Mouse (Mus musculus): ENCODE measurements at regions not wholly inside any gene's neighbourhood (a gene's known extent, or its start where the extent isn't known, plus 50 kb on each side); places are given as distances from the start of the nearest gene placed in this dataset.
"Not testable (repeated sequence)": the region's sequence is repeated elsewhere in the genome, so short reads cannot be mapped to it uniquely, and the experiment has no call there.

GRCm38 (mm10) chr4:122025866-122026265 is 404.0 kb upstream of the Gm12887 start:
- H3K27ac ChIP-seq (ENCODE audit: low read length) = no peak overlapping the region
- H3K36me3 ChIP-seq (ENCODE audit: control insufficient read depth, insufficient read depth, low read length) = no peaks in the 10 kb centered on the region
- H3K9me3 ChIP-seq (ENCODE audit: control insufficient read depth, low read length) = peaks cover 42% of the 10 kb centered on the region
- no peak overlapping the region for H3K4me3 ChIP-seq (ENCODE audit: low read length)
- H3K27me3 ChIP-seq (ENCODE audit: control insufficient read depth, insufficient read depth, low read depth, low read length) = no peaks in the 10 kb centered on the region
- WGBS = 85% methylated on average over 1 of the region's 1 CpGs
- H3K4me1 ChIP-seq (replicated peaks; ENCODE audit: control insufficient read depth, insufficient read depth, low read length) = no peaks in the 10 kb centered on the region
- no peak for ATAC-seq (ENCODE audit: low read depth)
- no peak overlapping the region for H3K4me2 ChIP-seq (ENCODE audit: low read depth, low read length)
- no peak overlapping the region for H3K9ac ChIP-seq (ENCODE audit: low read length)

DNA sequence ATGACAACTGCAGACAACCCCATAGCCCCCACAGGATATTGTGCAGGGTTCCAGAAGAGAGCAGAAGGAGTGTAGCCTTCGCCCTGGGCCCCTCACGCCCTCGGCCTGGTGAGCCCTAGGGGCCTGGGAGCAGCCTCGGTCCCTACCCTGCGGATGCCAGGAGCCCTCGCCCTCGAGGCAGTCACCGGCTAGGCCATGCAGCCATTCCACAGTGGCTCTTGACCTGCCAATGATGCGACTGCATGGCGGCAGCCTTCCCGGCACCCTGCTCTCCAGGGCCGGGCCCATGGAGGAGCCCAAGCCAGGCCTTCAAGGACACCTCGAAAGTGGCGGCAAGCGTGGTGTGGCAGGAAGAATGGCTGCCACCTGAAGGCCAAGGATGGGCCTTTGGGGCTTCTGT is 401.0 kb upstream of the Gm12887 start:
- peaks cover 41% of the 10 kb centered on the region for H3K9me3 ChIP-seq (ENCODE audit: control insufficient read depth, low read length)
- no peaks in the 10 kb centered on the region for H3K4me1 ChIP-seq (replicated peaks; ENCODE audit: control insufficient read depth, insufficient read depth, low read length)
- no peak overlapping the region for H3K27ac ChIP-seq (ENCODE audit: low read length)
- WGBS = 92% methylated on average over 15 of the region's 15 CpGs
- no peak overlapping the region for H3K4me3 ChIP-seq (ENCODE audit: low read length)
- no peak overlapping the region for H3K9ac ChIP-seq (ENCODE audit: low read length)
- no peaks in the 10 kb centered on the region for H3K36me3 ChIP-seq (ENCODE audit: control insufficient read depth, insufficient read depth, low read length)
- no peak overlapping the region for H3K4me2 ChIP-seq (ENCODE audit: low read depth, low read length)
- no peak for ATAC-seq (ENCODE audit: low read depth)
- no peaks in the 10 kb centered on the region for H3K27me3 ChIP-seq (ENCODE audit: control insufficient read depth, insufficient read depth, low read depth, low read length)

DNA sequence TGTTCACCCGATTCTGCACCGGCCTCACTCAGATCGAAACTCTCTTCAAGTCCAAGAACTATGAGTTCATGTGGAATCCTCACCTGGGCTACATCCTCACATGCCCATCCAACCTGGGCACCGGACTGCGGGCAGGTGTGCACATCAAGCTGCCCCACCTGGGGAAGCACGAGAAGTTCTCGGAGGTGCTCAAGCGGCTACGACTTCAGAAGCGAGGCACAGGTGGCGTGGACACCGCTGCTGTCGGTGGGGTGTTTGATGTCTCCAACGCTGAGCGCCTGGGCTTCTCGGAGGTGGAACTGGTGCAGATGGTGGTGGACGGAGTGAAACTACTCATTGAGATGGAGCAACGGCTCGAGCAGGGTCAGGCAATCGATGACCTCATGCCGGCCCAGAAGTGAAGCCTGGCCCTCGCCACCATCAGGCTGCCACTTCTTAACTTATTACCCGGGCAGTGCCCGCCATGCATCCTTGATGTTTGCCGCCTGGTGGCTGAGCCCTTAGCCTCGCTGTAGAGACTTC is 387.1 kb upstream of the Gm12887 start:
- H3K4me1 ChIP-seq (replicated peaks; ENCODE audit: control insufficient read depth, insufficient read depth, low read length); H3K36me3 ChIP-seq (ENCODE audit: control insufficient read depth, insufficient read depth, low read length); H3K9ac ChIP-seq (ENCODE audit: low read length); H3K4me3 ChIP-seq (ENCODE audit: low read length); H3K27ac ChIP-seq (ENCODE audit: low read length); ATAC-seq (ENCODE audit: low read depth); H3K27me3 ChIP-seq (ENCODE audit: control insufficient read depth, insufficient read depth, low read depth, low read length); H3K4me2 ChIP-seq (ENCODE audit: low read depth, low read length): not testable (repeated sequence)
- H3K9me3 ChIP-seq (ENCODE audit: control insufficient read depth, low read length) = peaks cover 31% of the 10 kb centered on the region
- 91% methylated on average over 24 of the region's 26 CpGs for WGBS

GRCm38 (mm10) chr4:122008168-122008839 is 386.4 kb upstream of the Gm12887 start:
- ATAC-seq (ENCODE audit: low read depth) = 0 out of 2 replicates have a peak, but pooled peaks have one; percentile 15
- H3K36me3 ChIP-seq (ENCODE audit: control insufficient read depth, insufficient read depth, low read length) = no peaks in the 10 kb centered on the region
- H3K9me3 ChIP-seq (ENCODE audit: control insufficient read depth, low read length) = peaks cover 34% of the 10 kb centered on the region
- no peaks in the 10 kb centered on the region for H3K4me1 ChIP-seq (replicated peaks; ENCODE audit: control insufficient read depth, insufficient read depth, low read length)
- WGBS = 93% methylated on average over 39 of the region's 39 CpGs
- no peak overlapping the region for H3K4me3 ChIP-seq (ENCODE audit: low read length)
- no peaks in the 10 kb centered on the region for H3K27me3 ChIP-seq (ENCODE audit: control insufficient read depth, insufficient read depth, low read depth, low read length)
- no peak overlapping the region for H3K4me2 ChIP-seq (ENCODE audit: low read depth, low read length)
- H3K27ac ChIP-seq (ENCODE audit: low read length) = no peak overlapping the region
- H3K9ac ChIP-seq (ENCODE audit: low read length) = no peak overlapping the region

- Histone ChIP-seq H3K27me3 (ENCODE audit: control insufficient read depth, insufficient read depth, low read depth, low read length) (no peaks in the 10 kb centered on the region), H3K4me3 (ENCODE audit: low read length) (no peak overlapping the region), H3K4me2 (ENCODE audit: low read depth, low read length) (no peak overlapping the region), H3K9me3 (ENCODE audit: control insufficient read depth, low read length) (peaks cover 22% of the 10 kb centered on the region), H3K4me1 (replicated peaks; ENCODE audit: control insufficient read depth, insufficient read depth, low read length) (no peaks in the 10 kb centered on the region), H3K27ac (ENCODE audit: low read length) (no peak overlapping the region), H3K9ac (ENCODE audit: low read length) (no peak overlapping the region), H3K36me3 (ENCODE audit: control insufficient read depth, insufficient read depth, low read length) (no peaks in the 10 kb centered on the region)
- 52% methylated on average over 2 of the region's 2 CpGs for WGBS
- no peak for ATAC-seq (ENCODE audit: low read depth)
Observed at GRCm38 (mm10) chr4:121986741-121987140, 364.8 kb upstream of the Gm12887 start.

- Histone ChIP-seq H3K4me1 (replicated peaks; ENCODE audit: control insufficient read depth, insufficient read depth, low read length) (no peaks in the 10 kb centered on the region), H3K27ac (ENCODE audit: low read length) (no peak overlapping the region), H3K27me3 (ENCODE audit: control insufficient read depth, insufficient read depth, low read depth, low read length) (no peaks in the 10 kb centered on the region), H3K36me3 (ENCODE audit: control insufficient read depth, insufficient read depth, low read length) (no peaks in the 10 kb centered on the region), H3K4me2 (ENCODE audit: low read depth, low read length) (no peak overlapping the region), H3K4me3 (ENCODE audit: low read length) (no peak overlapping the region), H3K9ac (ENCODE audit: low read length) (no peak overlapping the region), H3K9me3 (ENCODE audit: control insufficient read depth, low read length) (peaks cover 22% of the 10 kb centered on the region)
- ATAC-seq (ENCODE audit: low read depth) = no peak
- 54% methylated on average over 1 of the region's 1 CpGs for WGBS
Observed at GRCm38 (mm10) chr4:121985371-121985770, 363.5 kb upstream of the Gm12887 start.

DNA sequence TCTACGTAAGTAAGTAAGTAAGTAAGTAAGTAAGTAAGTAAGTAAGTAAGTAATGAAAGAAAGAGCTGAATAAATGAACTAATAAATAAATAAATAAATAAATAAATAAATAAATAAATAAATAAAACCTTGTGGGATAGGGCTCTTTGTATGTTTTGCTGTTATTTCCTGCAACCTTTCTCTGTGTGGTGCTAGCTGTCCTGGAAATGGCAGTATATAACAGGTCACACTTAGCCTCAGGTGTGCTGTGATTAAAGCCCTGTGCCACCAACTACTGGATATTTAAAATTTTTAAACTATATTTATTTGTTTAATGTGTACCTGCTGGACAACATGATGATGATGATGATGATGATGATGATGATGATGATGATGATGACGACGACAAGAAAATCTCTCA is 353.9 kb upstream of the Gm12887 start:
- no peak for ATAC-seq (ENCODE audit: low read depth)
- peaks cover 4% of the 10 kb centered on the region for H3K9me3 ChIP-seq (ENCODE audit: control insufficient read depth, low read length)
- no peaks in the 10 kb centered on the region for H3K36me3 ChIP-seq (ENCODE audit: control insufficient read depth, insufficient read depth, low read length)
- no peaks in the 10 kb centered on the region for H3K4me1 ChIP-seq (replicated peaks; ENCODE audit: control insufficient read depth, insufficient read depth, low read length)
- no peaks in the 10 kb centered on the region for H3K27me3 ChIP-seq (ENCODE audit: control insufficient read depth, insufficient read depth, low read depth, low read length)
- H3K9ac ChIP-seq (ENCODE audit: low read length) = no peak overlapping the region
- H3K27ac ChIP-seq (ENCODE audit: low read length) = no peak overlapping the region
- H3K4me2 ChIP-seq (ENCODE audit: low read depth, low read length) = no peak overlapping the region
- H3K4me3 ChIP-seq (ENCODE audit: low read length) = no peak overlapping the region
- WGBS = 83% methylated on average over 3 of the region's 3 CpGs
